Mouse (Mus musculus): ENCODE results near the gene Casp7.
"Not testable (repeated sequence)": the region's sequence is repeated elsewhere in the genome, so short reads cannot be mapped to it uniquely, and the experiment has no call there.

Casp7 gene

DNA sequence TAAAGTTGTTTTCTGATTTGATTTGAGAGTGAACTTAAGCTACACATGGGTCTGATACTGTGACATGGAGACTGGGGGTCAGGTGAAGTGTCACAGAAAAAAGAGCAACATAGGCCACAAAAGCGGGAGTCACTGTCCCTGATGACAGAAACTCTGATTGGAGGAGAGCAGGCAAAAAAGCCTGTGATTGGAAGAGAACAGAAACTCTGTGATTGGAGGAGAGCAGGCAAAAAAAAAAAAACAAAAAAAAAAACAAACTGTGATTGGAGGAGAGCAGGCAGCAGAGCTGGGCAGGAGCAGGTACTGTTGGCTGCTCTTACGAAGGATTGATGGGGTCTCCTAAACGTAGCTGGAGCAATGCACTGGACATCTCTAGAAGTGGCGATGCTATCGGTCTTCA is 11.4 kb upstream of the Casp7 start:
- DNase-seq (ENCODE audit: low read depth): no peak

DNA sequence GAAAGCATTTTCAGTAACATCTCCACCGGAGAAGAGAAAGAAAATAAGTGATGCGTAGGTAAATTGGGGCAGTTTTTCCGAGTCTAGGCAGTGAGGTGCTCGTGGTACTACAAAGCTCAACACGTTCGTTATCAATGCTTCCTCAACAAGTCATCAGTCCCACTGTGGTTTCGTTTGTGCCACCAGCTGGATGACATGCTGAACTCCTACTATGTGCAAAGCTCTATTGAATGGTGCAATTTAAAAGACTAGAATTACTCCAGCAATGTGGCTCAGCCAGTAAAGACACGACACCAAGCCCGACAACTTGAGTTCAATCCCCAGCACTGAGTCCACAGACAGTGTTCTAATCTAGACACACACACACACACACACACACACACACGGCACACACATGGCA is 10.8 kb upstream of the Casp7 start:
- no peak for DNase-seq (ENCODE audit: low read depth)

DNA sequence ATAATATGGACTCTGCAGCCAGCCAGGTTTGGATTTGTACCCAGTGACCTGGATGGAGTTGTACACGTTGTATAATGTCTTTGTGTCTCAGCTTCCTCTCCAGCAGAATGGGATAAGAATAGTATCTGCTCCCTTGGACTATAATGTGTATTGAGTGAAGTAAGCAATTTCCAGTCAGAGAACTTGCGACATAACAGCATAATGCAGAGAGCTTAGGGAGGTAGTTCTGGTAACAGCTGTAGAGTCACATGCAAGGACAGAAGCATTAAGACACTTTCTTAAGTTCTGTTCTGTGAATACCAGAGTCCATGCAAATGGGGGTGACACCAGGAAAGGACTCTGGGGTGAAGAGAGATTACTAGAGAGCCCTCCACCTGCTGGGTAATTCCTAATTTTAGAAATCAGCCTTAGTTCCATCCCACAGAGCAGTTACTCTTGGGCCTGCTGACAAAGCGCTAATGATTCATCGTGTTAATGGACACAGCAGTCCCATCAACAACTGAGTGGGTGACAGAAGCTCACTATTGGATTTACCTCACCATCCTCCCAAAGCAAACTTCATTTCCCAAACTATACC is 9.1 kb upstream of the Casp7 start:
- DNase-seq (ENCODE audit: low read depth): no peak

DNA sequence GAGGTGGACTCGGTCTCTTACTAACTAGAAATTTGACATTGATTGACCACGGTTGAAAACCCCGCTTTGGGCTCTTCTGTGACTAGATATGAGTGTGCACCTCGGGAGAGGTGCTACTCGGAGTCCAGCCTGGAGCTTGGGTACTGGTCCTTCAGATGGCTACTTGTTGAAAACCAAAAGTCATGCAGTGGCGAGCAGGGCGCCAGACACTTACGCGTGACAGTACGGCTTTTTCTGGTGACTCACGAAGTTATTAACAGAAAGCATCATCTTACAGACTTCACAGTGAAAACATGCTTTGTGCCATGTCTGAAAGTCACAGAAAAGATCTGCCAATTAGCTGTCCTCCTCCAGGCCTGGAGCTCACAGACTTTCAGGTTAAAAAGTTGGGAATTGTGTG is 7.8 kb upstream of the Casp7 start:
- no peak for DNase-seq (ENCODE audit: low read depth)

DNA sequence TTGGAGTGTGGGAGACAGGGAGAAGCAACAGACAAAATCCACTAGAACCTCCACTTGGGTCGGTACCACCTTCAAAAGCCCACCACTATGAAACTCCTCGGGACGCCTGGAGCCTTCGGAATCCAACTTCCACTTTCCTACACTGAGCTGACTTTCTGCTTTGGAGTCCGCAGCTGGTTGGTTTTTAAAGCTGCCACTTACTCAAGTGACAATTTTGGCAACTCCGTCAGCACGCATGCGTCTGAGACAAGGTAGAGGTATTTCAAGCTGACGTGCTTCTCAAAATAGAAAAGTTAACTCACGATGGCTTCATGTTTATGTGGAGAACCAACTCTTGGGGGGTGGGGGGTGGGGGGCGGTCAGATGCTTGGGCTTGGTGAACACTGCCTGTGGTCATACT is 7.0 kb upstream of the Casp7 start, which contains the start of gene Nrap:
TSS of gene Nrap (minus strand) at position 159 of the 400 bp plus-strand sequence.
- DNase-seq (ENCODE audit: low read depth): no peak

DNA sequence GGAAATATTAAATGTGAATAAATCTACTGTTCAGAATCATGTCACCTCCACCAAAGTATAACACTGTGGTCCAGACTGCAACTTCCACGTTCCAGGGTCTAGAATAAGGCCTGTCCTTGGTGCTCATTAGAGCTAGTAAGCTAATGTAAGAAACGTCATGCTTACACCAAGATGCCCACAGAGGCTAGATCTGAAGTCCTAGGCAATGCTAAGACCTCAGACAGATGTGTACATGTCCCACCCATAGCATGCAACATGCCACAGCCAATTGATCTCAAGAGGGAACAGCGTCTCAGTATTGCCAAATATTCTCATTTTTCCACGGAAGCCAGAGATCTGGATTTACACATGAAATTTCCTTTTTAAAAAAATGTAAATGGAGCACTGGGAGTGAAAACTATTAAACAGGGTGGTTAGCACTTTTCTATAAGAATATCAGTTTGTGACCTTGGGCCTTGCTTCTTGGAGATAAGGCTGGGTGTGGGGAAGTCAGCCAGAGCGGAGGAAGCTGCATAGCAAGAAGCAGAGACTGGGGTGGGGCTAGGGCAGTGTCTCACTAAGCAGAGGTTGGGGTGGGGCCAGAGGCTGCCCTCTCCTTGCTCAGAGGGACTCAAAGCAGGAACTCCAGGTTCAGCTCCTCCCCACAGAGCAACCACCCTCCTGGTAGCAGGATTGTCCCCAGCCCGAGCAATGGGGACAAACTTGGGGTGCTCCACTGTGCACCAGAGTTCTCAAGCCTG is 5.5 kb upstream of the Casp7 start:
- no peak for DNase-seq (ENCODE audit: low read depth)

DNA sequence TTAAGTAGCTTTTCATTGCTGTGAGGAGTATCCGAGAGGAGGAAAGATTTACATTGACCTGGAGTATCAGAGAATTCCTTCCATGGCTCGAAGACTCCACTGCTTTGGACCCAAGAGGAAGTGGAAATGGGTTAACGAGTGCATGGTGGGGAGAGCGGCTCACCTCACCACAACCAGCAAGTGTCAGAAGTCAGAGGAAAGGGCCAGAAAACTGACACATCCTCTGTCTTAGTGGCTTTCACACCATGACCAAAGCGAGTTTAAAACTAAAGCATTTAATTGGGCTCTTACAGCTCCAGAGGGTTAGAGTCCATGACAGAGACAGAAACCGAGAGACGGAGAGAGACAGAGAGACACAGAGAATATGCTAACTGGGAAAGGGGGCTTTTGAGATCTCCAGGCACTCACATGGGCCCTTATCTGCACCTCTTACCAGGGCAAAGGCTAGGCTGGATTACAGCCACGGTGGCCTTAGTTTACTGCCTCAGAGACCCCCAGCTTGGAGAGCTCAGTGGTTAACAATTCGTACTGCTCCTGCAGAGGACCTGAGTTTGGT is 3.5 kb upstream of the Casp7 start:
- no peak for DNase-seq (ENCODE audit: low read depth)

DNA sequence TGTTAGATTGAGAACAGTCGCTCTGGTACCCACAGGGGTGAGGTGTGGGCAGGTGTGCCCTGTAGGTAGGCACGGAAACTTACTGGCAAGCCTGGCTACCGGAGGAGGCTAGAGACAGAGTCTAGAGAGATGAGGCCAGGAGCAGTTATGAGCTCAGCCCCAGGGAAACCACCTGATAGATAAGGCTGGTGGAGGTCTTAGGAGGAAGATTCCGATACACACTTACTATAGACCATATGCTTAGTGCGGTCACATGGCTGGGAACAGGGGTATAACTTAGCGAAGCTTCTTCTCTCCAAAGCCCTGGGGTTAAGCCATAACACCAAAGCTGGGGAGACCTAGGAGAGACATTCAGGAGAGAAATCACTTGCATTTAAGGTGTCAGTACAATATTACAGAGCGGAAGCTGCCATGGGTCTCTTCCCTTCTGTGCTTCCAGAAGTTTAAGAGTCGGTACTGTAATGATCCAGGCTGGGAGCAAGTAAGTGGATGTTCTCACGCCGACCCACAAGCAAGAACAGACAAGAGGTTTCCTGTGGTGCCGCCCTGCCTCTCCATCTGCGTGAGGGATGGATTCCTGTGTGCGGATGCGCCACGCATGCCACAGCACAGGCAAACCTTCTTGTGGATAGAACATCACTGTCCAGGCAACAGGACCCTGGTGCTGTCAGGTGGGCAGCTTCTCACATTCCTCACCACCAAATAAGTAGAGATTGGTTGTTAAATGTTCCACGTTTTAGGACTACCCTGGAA is 1.6 kb upstream of the Casp7 start:
- no peak for DNase-seq (ENCODE audit: low read depth)

DNA sequence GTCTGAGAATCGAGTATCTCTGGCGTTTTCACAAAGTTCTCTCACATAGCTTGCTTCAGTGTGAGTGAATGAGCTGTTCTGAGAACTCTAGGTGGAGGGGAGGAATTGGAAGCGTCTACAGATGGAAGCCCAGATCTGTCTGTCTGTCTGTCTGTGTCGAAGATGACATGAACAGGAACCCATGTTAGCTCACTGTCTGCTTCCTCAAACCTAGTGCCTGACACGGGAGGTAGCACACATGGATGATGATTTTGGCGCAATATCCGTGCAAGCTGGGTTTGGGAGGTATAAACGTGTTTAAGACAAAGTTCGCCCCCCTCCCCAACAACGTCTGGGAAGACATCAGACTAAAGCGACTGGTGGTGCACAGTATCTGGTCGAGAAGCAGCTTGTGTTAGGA is 702 bp upstream of the Casp7 start:
- DNase-seq (ENCODE audit: low read depth): no peak

DNA sequence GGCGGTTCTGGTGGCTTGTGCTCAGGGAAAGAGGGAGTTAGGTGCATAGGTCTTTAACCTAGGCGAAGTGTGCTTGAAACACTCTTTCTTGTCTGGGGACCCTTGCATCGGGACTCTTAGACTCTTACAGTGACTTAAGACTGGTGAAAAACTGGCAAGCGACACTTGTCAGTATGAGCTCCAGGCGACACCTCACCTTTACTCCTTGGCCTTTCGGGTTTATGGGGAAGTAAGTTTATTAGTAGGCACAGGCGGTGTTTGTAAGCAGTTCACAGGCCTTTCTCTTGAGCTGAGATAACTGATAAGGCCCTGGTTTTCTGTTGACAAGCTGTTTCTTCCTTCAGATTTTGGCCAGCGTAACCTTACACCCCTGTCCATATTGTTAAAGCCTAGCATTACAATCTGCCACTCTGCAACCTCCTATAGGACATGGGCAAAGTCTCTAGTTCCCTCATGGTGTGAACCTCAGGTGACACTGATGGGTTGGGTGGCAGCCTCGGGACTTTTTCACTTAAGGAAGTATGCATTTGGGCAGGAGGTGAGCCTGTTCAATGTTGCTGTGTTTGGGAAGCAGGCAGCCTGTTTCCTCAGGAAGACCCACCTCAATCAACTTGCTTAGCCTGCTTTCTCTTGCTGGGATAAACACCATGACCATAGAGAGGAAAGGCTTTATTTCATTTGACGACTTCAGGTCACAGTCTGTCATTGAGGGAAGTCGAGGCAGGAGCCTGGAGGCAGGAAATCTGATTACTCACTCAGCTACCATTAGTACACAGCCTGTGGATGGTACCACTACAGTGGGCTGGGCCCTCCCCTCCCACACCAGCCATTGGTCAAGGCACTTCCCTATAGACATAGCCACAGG is 966 bp downstream of the Casp7 start:
- DNase-seq (ENCODE audit: low read depth): peak; percentile 31

DNA sequence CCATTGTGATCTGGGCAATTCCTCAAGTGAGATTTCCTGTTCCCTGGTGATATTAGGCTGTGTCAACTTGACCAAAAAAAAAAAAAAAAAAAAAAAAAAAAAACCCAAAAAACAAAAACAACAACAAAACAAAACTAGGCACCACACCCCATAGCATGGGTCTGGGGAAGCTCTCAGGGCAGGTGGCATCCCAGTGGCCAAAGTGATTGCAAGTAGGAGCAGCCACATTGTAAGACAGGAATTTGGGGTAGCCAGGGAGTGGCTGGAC is 1.5 kb downstream of the Casp7 start:
- DNase-seq (ENCODE audit: low read depth): no peak

DNA sequence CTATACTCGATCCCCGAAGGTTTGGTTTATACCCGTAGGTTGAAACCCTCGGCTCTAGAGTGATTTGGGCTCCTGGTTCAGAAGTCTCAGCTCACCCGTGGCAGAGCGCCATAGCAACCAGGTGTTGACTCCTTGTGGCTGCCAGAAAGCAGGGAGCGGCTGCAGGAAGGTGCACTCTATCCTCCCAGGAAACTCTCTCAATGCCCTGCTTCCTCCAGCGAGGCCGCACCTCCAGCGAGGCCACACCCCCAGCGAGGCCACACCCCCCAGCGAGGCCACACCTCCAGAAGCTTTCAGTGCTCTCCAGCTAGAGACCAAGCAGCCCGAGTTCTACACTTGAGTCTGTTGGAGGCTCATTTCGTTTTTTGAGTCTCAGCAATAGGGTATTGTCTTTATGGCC is 3.3 kb downstream of the Casp7 start:
- peak; percentile 83 for DNase-seq (ENCODE audit: low read depth)

DNA sequence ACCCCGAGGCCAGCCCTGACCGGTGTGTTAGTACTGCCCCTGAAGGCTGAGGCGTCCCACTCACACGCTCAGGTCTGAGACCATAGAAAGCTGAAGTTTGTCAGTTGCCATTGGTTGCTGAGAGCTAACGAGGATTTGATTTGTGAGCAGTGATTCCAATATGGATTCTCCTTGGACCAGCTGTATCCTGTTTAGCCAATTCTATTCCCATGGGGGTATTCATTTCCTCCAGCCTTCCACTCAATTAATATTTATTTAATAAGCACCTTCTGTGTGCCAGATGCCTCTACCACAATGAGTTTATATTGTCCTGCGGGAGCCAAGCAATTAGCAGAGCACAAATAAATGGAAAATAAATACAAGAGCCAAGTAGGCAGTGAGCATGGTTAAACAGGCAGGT is 4.9 kb downstream of the Casp7 start:
- no peak for DNase-seq (ENCODE audit: low read depth)

DNA sequence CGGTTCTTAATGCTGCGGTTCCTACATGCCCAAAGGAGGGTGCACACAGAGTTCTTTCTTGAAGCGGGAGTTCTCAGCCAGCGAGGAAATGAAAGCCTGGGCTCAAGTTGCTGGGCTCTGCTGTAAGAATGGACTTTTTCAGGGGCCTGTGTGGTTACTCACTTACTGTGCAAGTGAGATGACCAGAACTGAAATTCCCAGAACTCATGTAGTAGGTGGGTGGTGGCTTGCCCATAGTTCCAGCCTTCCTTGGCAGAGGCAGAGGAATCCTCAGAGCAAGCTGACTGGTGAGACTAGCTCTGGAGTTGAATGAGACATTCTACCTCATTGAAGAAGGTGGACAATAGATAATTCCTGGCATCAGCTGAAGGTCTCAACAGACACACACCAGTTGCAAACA is 8.9 kb downstream of the Casp7 start:
- DNase-seq (ENCODE audit: low read depth): no peak

DNA sequence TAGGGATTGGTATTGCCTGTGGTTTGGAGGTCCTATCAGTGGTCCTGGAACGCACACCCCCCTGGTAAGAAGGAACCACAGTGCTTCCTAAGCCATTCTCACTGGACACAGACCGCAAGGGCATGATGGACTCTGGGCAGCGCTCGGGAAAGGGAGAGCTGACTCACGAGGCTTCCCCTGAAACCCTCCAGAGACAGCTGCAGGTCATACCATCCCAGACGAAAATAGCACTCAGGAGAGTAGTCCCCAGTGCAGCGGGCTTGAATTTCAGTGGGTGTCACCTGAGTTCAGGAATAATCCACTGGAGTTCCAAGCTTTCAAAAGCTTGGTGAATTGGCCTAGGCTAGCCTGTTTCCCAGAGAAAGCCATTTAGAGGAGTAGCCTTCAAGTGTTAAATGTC is 9.7 kb downstream of the Casp7 start:
- no peak for DNase-seq (ENCODE audit: low read depth)

DNA sequence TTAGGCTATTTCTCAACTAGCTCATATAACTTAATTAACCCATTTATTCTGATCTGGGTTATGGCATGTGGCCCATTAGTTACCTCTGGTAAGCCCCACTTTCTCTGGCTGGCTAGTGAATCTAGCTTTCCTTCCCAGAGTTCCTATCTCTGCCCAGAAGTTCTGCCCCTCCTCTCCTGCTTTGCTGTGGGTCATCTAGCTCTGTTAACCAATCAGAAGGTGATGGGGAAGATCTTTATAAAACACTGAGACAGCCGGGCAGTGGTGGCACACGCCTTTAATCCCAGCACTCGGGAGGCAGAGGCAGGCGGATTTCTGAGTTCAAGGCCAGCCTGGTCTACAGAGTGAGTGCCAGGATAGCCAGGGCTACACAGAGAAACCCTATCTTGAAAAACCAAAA is 13.0 kb downstream of the Casp7 start:
- not testable (repeated sequence) for DNase-seq (ENCODE audit: low read depth)

DNA sequence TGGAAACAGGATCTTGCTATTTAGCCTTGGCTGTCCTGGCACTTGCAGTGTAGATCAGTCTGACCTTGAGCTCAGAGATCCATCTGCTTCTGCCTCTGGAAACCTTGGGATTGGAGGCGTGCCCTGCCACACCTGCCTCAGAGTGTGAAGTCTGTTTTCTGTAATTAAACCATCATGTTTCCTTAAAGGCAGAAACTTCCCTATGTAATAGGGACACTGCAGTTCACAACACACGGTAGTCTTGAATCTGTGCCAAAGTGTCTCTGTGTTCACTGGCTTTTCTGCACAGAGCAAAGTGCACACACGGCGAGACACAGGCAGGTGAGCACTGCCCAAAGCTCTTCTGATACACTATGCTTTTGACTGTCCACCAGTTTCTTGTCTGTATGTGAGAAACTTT is 21.5 kb downstream of the Casp7 start:
- no peak for DNase-seq (ENCODE audit: low read depth)

DNA sequence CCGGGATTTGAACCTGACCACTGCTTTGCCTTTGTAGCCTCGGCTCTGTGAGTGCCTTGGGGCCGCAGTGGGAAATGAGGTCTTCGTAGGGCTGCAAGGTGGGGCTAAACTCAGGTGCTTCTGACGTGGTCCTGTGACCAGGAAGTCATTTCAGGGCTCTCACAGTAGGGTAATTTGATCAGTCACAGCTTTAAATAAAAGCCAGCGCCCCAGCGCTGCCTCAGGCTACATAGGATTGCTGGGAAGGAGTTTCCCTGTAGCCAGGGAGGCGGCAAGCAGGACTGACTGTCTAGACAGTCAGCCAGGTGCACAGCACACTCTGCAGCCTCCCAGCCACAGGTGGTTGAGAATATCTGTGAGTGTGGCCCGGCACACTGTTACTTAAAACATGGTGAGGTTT is 22.5 kb downstream of the Casp7 start:
- no peak for DNase-seq (ENCODE audit: low read depth)

DNA sequence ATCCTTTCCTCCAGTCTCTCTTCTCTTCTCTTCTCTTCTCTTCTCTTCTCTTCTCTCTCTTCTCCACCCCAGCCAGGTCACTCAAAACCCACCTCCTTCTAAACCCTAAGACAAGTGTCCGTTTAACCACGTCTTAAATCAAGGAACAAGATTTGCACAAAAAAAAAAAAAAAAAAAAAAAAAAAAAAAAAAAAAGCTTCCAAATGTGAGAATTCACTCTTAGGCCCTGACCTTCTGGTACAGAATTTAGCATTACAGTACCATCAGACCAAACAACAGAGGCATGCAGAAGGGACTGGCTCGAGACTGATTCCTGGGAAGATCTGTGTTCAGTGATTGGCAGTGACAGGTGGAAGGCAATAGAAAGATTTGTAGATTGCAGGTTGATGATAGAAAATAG is 23.4 kb downstream of the Casp7 start:
- DNase-seq (ENCODE audit: low read depth): no peak

DNA sequence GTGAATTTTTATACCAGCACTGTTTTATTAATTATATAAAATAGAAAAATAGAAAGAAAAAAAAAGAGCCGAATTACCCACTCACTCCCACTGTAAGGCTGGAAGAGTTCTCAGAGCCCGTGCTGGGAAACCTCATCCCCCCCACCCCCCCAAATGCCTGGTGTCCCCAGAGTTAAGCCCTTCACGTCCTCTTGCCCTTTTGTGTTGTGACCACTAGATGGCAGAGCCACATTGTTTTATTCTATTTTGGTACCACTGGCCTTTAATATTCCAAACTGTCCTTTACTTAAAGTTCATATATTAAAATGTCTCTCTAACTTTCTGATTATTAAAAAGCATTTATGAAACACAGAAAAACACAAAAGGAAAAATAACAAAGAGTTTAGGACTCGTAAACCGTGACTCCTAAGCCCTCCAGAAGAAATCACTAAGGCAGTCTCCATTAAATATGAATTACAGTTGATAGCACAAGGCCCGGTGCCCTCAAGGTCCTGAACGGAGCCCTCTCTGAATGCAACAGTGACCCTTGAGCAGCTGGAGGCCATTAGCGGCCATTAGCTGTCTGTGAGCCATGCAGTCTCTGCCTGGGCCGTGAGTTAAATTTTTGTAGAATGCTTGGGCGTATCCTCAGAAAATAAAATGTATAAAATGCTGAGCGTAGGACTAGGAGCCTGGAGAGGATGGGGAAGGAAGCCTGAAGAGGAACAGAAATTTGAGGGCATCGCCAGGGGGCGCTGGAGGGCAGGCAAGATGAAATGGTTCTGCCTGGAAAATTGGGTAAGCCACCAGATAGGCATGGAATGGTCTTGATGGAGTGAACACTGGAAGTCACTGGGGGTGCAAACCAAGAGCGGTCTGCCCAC is 25.8 kb downstream of the Casp7 start:
- peak; percentile 60 for DNase-seq (ENCODE audit: low read depth)

DNA sequence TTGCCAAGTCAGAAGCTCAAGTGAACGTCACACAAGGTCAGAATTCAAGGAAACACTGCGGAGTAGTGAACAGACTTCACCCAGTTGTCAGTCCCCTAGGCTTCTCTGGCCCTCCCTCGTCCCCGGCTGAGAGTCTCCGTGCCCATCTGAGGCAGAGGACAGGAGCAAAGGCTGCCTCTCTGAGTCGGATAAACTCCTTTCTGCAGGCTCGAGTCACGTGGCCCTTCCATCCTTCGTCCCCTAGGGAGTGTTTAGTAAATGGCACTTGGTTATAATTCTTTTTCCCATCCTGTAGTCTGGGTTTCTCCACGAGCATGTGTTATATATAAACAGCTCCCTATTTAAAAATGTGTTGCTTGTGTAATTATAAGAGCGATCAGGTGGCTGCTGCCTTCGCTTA is 26.4 kb downstream of the Casp7 start:
- no peak for DNase-seq (ENCODE audit: low read depth)

Data from naive thymus-derived CD4-positive, alpha-beta T cell, adult 2 months (primary cell).